Mouse (Mus musculus): ENCODE measurements around the gene Gfm1. TPM values are rescaled to one million over a fixed set of nuclear protein-coding genes. Genes with fewer than 3 reads are reported as not detected.

Gfm1 gene
- polyA plus RNA-seq (2015; fragmentation: Illumina TruSeq; extraction: RNeasy Lipid Tissue Mini Kit (QIAGEN cat#74804); ENCODE audit: insufficient read depth, low replicate concordance), result 44.7 TPM

DNA sequence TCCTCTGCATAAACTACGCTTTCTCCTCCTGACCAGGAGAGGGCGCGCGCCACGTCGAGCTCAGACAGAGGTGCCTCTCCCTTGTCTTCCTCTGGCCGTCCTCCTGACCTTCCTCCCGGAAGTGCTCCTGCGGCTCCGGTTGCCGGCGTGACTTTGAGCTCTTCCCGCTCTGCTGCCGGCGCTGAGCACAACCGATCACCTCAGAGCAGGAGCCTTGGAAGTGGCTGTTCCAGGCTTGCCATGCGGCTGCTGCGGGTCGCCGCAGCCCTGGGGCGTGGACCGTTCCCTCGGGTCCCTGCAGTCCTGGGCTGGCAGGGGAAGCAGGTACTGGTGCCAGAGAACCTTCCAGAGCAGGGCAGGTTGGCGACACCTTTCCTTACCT is at the start of gene Gfm1:
Gene Gfm1 (plus strand): TSS at position 98 of the 382 bp plus-strand sequence.

DNA sequence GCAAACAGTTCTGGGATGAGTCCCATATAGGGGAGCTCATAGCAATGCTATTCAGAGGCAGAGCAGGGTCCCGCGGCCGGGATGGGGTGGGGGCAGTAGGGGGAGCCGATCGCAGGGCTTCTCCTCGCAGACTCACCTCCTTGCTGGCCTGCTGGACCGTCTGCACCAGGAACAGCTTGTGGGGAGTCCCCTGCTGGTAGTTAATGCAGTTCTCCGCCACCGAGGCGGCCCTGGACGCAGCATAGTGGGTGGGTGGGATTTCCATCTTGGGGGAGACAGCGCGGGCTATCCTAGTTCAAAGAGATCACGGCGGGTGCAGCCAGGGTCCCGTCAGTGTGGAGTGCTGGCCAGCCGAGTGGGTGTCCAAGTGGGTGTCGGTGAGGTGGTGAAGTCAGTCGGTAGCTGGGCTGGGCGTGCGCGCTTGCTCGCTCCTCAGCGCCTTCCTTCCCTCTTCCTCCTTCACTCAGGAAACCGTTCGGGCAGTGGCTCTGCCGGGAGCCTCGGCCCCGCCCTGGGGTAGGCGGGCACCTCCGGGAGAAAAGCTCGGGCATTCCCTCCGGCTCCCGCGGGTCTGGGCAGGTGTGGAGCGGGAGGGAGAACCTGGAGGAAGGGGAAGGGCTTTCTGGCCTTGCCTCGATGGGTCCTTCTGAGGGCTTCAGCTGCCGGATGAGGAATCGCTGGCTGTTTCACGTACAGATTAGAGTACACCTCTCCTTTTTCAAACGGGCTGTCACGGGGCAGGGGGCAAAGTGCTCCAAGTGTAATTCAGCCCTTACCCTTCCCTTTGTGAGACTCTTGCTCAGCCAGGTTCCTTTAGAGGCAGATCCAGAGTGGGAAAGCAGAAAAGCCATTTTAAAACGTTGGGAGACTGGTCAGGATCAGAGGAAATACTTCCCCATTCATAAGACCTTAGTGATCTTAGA is 33.8 kb downstream of the Gfm1 start, which contains the start of gene Lxn:
Gene Lxn (minus strand): TSS at position 477 of the 923 bp plus-strand sequence.

DNA sequence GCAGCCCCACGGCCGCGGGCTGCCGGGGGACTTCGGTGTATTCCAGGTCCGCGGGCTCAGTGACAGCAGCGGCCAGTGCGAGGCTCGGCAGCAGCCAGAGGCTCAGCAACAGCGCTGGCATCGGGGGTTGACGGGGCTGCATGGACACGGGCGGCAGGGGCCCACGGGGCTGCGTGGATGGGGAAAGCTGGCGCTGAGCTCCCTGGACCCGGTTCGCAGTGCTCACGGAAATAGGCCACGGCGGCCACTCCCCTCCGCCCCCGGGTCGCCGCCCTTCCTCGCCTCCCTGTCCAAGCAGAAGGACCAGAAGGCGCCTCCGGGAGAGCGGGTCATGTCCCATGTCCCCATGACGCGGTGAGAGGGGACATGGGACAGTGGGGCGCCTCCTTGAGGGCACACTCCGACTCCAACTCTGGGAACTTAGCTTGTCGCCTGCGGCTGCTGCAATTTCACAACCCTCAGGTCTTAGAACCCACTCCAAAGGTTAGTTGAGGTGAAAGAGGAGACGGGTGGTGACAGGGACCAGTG is 85.4 kb downstream of the Gfm1 start, which contains the start of gene Rarres1:
Gene Rarres1 (minus strand): TSS at position 250 of the 528 bp plus-strand sequence.

Other genes with a start within 250 kb of the Gfm1 start
- 1.3 TPM for gene Mlf1, start 56.0 kb upstream of the Gfm1 start, polyA plus RNA-seq (2015; fragmentation: Illumina TruSeq; extraction: RNeasy Lipid Tissue Mini Kit (QIAGEN cat#74804); ENCODE audit: insufficient read depth, low replicate concordance)
- gene Gm17402, start 54.9 kb upstream of the Gfm1 start, polyA plus RNA-seq (2015; fragmentation: Illumina TruSeq; extraction: RNeasy Lipid Tissue Mini Kit (QIAGEN cat#74804); ENCODE audit: insufficient read depth, low replicate concordance), result not detected
- gene Lxn, start 33.8 kb downstream of the Gfm1 start, polyA plus RNA-seq (2015; fragmentation: Illumina TruSeq; extraction: RNeasy Lipid Tissue Mini Kit (QIAGEN cat#74804); ENCODE audit: insufficient read depth, low replicate concordance), result 16.0 TPM
- 1.7 TPM for gene Rarres1, start 85.4 kb downstream of the Gfm1 start, polyA plus RNA-seq (2015; fragmentation: Illumina TruSeq; extraction: RNeasy Lipid Tissue Mini Kit (QIAGEN cat#74804); ENCODE audit: insufficient read depth, low replicate concordance)
- 122 TPM for gene Mfsd1, start 152.6 kb downstream of the Gfm1 start, polyA plus RNA-seq (2015; fragmentation: Illumina TruSeq; extraction: RNeasy Lipid Tissue Mini Kit (QIAGEN cat#74804); ENCODE audit: insufficient read depth, low replicate concordance)